Mouse (Mus musculus): Measurements from ENCODE around the gene Olfr773. TPM values are rescaled to one million over a fixed set of nuclear protein-coding genes. Genes with fewer than 3 reads are reported as not detected.
"Not testable (repeated sequence)": the region's sequence is repeated elsewhere in the genome, so short reads cannot be mapped to it uniquely, and the experiment has no call there.

Gene Olfr773
- total RNA-seq (2015; ENCODE audit: low replicate concordance) (not detected in 2 replicates), total RNA-seq (2017; ENCODE audit: low replicate concordance) (not detected in 2 replicates)

GRCm38 (mm10) chr10:129187319-129187718, at the start of gene Olfr773:
Gene Olfr773, minus strand, starts transcription at chr10:129187419.
- ATAC-seq (replicated peaks; ENCODE audit: low FRiP score, poor library complexity, severe bottlenecking) = not testable (repeated sequence)

GRCm38 (mm10) chr10:129235904-129236303, 48.7 kb upstream of the Olfr773 start, which contains the start of gene Olfr774:
Gene Olfr774, plus strand, starts transcription at chr10:129236204.
- no peak for ATAC-seq (replicated peaks; ENCODE audit: low FRiP score, poor library complexity, severe bottlenecking)

- no peak for ATAC-seq (replicated peaks; ENCODE audit: low FRiP score, poor library complexity, severe bottlenecking)
Observed at GRCm38 (mm10) chr10:129230737-129231136, 43.5 kb upstream of the Olfr773 start.

GRCm38 (mm10) chr10:129177821-129178220, 9.4 kb downstream of the Olfr773 start, which contains the start of gene Olfr772:
Gene Olfr772, minus strand, starts transcription at chr10:129177921.
- not testable (repeated sequence) for ATAC-seq (replicated peaks; ENCODE audit: low FRiP score, poor library complexity, severe bottlenecking)

GRCm38 (mm10) chr10:129164651-129165050, 22.6 kb downstream of the Olfr773 start, which contains the start of gene Olfr771:
Gene Olfr771, minus strand, starts transcription at chr10:129164751.
- no peak for ATAC-seq (replicated peaks; ENCODE audit: low FRiP score, poor library complexity, severe bottlenecking)

GRCm38 (mm10) chr10:129138898-129139297, 48.3 kb downstream of the Olfr773 start, which contains the start of gene Olfr770:
Gene Olfr770, minus strand, starts transcription at chr10:129138998.
- ATAC-seq (replicated peaks; ENCODE audit: low FRiP score, poor library complexity, severe bottlenecking) = no peak

Other genes starting within 250 kb of the Olfr773 start
- gene Mettl7b, start 226.4 kb downstream of the Olfr773 start, total RNA-seq (2015; ENCODE audit: low replicate concordance) = not detected in 2 replicates
- not detected in 2 replicates for gene Mettl7b, start 226.4 kb downstream of the Olfr773 start, total RNA-seq (2017; ENCODE audit: low replicate concordance)
- not detected in 2 replicates for gene Olfr9, start 198.0 kb downstream of the Olfr773 start, total RNA-seq (2015; ENCODE audit: low replicate concordance)
- gene Olfr9, start 198.0 kb downstream of the Olfr773 start, total RNA-seq (2017; ENCODE audit: low replicate concordance) = not detected in 2 replicates
- gene Olfr763, start 176.6 kb downstream of the Olfr773 start, total RNA-seq (2015; ENCODE audit: low replicate concordance) = not detected in 2 replicates
- not detected in 2 replicates for gene Olfr763, start 176.6 kb downstream of the Olfr773 start, total RNA-seq (2017; ENCODE audit: low replicate concordance)
- not detected in 2 replicates for gene Olfr764-ps1, start 147.5 kb downstream of the Olfr773 start, total RNA-seq (2015; ENCODE audit: low replicate concordance)
- not detected in 2 replicates for gene Olfr764-ps1, start 147.5 kb downstream of the Olfr773 start, total RNA-seq (2017; ENCODE audit: low replicate concordance)
- not detected in 2 replicates for gene Olfr765, start 137.4 kb downstream of the Olfr773 start, total RNA-seq (2015; ENCODE audit: low replicate concordance)
- not detected in 2 replicates for gene Olfr765, start 137.4 kb downstream of the Olfr773 start, total RNA-seq (2017; ENCODE audit: low replicate concordance)
- not detected in 2 replicates for gene Olfr766-ps1, start 118.4 kb downstream of the Olfr773 start, total RNA-seq (2015; ENCODE audit: low replicate concordance)
- gene Olfr766-ps1, start 118.4 kb downstream of the Olfr773 start, total RNA-seq (2017; ENCODE audit: low replicate concordance) = not detected in 2 replicates
- gene Olfr767, start 104.5 kb downstream of the Olfr773 start, total RNA-seq (2015; ENCODE audit: low replicate concordance) = not detected in 2 replicates
- not detected in 2 replicates for gene Olfr767, start 104.5 kb downstream of the Olfr773 start, total RNA-seq (2017; ENCODE audit: low replicate concordance)
- gene Olfr768, start 88.0 kb downstream of the Olfr773 start, total RNA-seq (2015; ENCODE audit: low replicate concordance) = not detected in 2 replicates
- gene Olfr768, start 88.0 kb downstream of the Olfr773 start, total RNA-seq (2017; ENCODE audit: low replicate concordance) = not detected in 2 replicates
- gene Olfr769, start 69.6 kb downstream of the Olfr773 start, total RNA-seq (2015; ENCODE audit: low replicate concordance) = not detected in 2 replicates
- gene Olfr769, start 69.6 kb downstream of the Olfr773 start, total RNA-seq (2017; ENCODE audit: low replicate concordance) = not detected in 2 replicates
- not detected in 2 replicates for gene Olfr770, start 48.4 kb downstream of the Olfr773 start, total RNA-seq (2015; ENCODE audit: low replicate concordance)
- gene Olfr770, start 48.4 kb downstream of the Olfr773 start, total RNA-seq (2017; ENCODE audit: low replicate concordance) = not detected in 2 replicates
- gene Olfr771, start 22.7 kb downstream of the Olfr773 start, total RNA-seq (2015; ENCODE audit: low replicate concordance) = not detected in 2 replicates
- gene Olfr771, start 22.7 kb downstream of the Olfr773 start, total RNA-seq (2017; ENCODE audit: low replicate concordance) = not detected in 2 replicates
- gene Olfr772, start 9.5 kb downstream of the Olfr773 start, total RNA-seq (2015; ENCODE audit: low replicate concordance) = not detected in 2 replicates
- gene Olfr772, start 9.5 kb downstream of the Olfr773 start, total RNA-seq (2017; ENCODE audit: low replicate concordance) = not detected in 2 replicates
- gene Olfr774, start 48.8 kb upstream of the Olfr773 start, total RNA-seq (2015; ENCODE audit: low replicate concordance) = not detected in 2 replicates
- gene Olfr774, start 48.8 kb upstream of the Olfr773 start, total RNA-seq (2017; ENCODE audit: low replicate concordance) = not detected in 2 replicates
- not detected in 2 replicates for gene Olfr775, start 61.0 kb upstream of the Olfr773 start, total RNA-seq (2015; ENCODE audit: low replicate concordance)
- gene Olfr775, start 61.0 kb upstream of the Olfr773 start, total RNA-seq (2017; ENCODE audit: low replicate concordance) = not detected in 2 replicates
- gene Olfr776, start 71.7 kb upstream of the Olfr773 start, total RNA-seq (2015; ENCODE audit: low replicate concordance) = not detected in 2 replicates
- not detected in 2 replicates for gene Olfr776, start 71.7 kb upstream of the Olfr773 start, total RNA-seq (2017; ENCODE audit: low replicate concordance)
- gene Olfr777, start 84.1 kb upstream of the Olfr773 start, total RNA-seq (2015; ENCODE audit: low replicate concordance) = not detected in 2 replicates
- gene Olfr777, start 84.1 kb upstream of the Olfr773 start, total RNA-seq (2017; ENCODE audit: low replicate concordance) = not detected in 2 replicates
- gene Olfr780, start 130.7 kb upstream of the Olfr773 start, total RNA-seq (2015; ENCODE audit: low replicate concordance) = not detected in 2 replicates
- gene Olfr780, start 130.7 kb upstream of the Olfr773 start, total RNA-seq (2017; ENCODE audit: low replicate concordance) = not detected in 2 replicates
- not detected in 2 replicates for gene Olfr781, start 141.4 kb upstream of the Olfr773 start, total RNA-seq (2015; ENCODE audit: low replicate concordance)
- not detected in 2 replicates for gene Olfr781, start 141.4 kb upstream of the Olfr773 start, total RNA-seq (2017; ENCODE audit: low replicate concordance)
- not detected in 2 replicates for gene Olfr782, start 161.4 kb upstream of the Olfr773 start, total RNA-seq (2015; ENCODE audit: low replicate concordance)
- not detected in 2 replicates for gene Olfr782, start 161.4 kb upstream of the Olfr773 start, total RNA-seq (2017; ENCODE audit: low replicate concordance)
- gene Olfr784, start 196.7 kb upstream of the Olfr773 start, total RNA-seq (2015; ENCODE audit: low replicate concordance) = 0.42 TPM in 1 of 2 replicates, not detected in the other
- gene Olfr784, start 196.7 kb upstream of the Olfr773 start, total RNA-seq (2017; ENCODE audit: low replicate concordance) = not detected in 2 replicates
- gene Olfr785, start 218.0 kb upstream of the Olfr773 start, total RNA-seq (2015; ENCODE audit: low replicate concordance) = not detected in 2 replicates
- not detected in 2 replicates for gene Olfr785, start 218.0 kb upstream of the Olfr773 start, total RNA-seq (2017; ENCODE audit: low replicate concordance)
- gene Olfr786, start 239.9 kb upstream of the Olfr773 start, total RNA-seq (2015; ENCODE audit: low replicate concordance) = not detected in 2 replicates
- gene Olfr786, start 239.9 kb upstream of the Olfr773 start, total RNA-seq (2017; ENCODE audit: low replicate concordance) = not detected in 2 replicates

All from erythroid progenitor cell, adult 5-6 weeks (primary cell).